Mouse (Mus musculus) midbrain, embryonic 10.5 days (tissue): ENCODE data around the gene Tspan9. TPM values are rescaled to one million over a fixed set of nuclear protein-coding genes. Genes with fewer than 3 reads are reported as not detected.

Experiments used
- DNase-seq: peaks from one replicate; pipeline ENCODE4 v3.0.0-alpha.2; 2017; ENCODE audit warnings: low spot score
- H3K27ac ChIP-seq: fragments of 300-500 bp; sonication (generic); replicated peaks from 2 replicates; pipeline ENCODE4 v1.5.1; 2016; ENCODE audit warnings: mild to moderate bottlenecking
- H3K27me3 ChIP-seq: fragments of 300-500 bp; sonication (generic); 2 replicates; pipeline ENCODE4 v1.6.1; 2016; ENCODE audit warnings: low read depth, mild to moderate bottlenecking; ENCODE audit not compliant: poor library complexity, severe bottlenecking
- H3K36me3 ChIP-seq: fragments of 300-500 bp; sonication (generic); 2 replicates; pipeline ENCODE4 v1.6.1; 2016; ENCODE audit warnings: mild to moderate bottlenecking, moderate library complexity
- H3K4me1 ChIP-seq: fragments of 300-500 bp; sonication (generic); 2 replicates; pipeline ENCODE4 v1.6.1; 2016
- H3K4me3 ChIP-seq: fragments of 300-500 bp; sonication (generic); 2 replicates; pipeline ENCODE4 v1.5.1; 2016; ENCODE audit warnings: mild to moderate bottlenecking, moderate library complexity
- H3K9me3 ChIP-seq: fragments of 300-500 bp; sonication (generic); replicated peaks from 2 replicates; pipeline ENCODE4 v1.6.1; 2016; ENCODE audit warnings: mild to moderate bottlenecking
- WGBS: fragments of 180-500 bp; shearing (Covaris S2); methylation state at CpG from one replicate; pipeline ENCODE4 v1.1.7; 2016; 5-methylcytosine and 5-hydroxymethylcytosine counted together
- polyA plus RNA-seq: library from polyadenylated mRNA; unstranded; fragments of >200 nt; fragmentation: Nextera tagmentation; extraction: Ambion mirVana; gene quantifications from 2 replicates; pipeline ENCODE4 v1.2.1, GENCODE M21; 2016

The Tspan9 gene
- polyA plus RNA-seq, 1 experiment from 2014 or later = 52.6 TPM

GRCm38 (mm10) chr6:128127312-128127711, 16.1 kb downstream of the Tspan9 start:
- Histone ChIP-seq H3K4me3 (no peak overlapping the region), H3K36me3 (no peaks in the 10 kb centered on the region), H3K27ac (peak overlapping the region; percentile 4; the same call in 1 of the 2 replicates), H3K4me1 (peaks cover 46% of the 10 kb centered on the region), H3K9me3 (no peaks in the 10 kb centered on the region), H3K27me3 (no peaks in the 10 kb centered on the region)
- DNase-seq = no peak
- 82% methylated on average over 3 of the region's 3 CpGs for WGBS

- no peak for DNase-seq
- Histone ChIP-seq H3K36me3 (no peaks in the 10 kb centered on the region), H3K27me3 (no peaks in the 10 kb centered on the region), H3K9me3 (no peaks in the 10 kb centered on the region), H3K4me3 (no peak overlapping the region), H3K27ac (peak overlapping the region; percentile 4; the same call in 1 of the 2 replicates), H3K4me1 (peaks cover 48% of the 10 kb centered on the region)
- WGBS = 68% methylated on average over 4 of the region's 4 CpGs
These were observed 16.5 kb downstream of the Tspan9 start for GRCm38 (mm10) chr6:128126876-128127275.

GRCm38 (mm10) chr6:128125464-128125863, 17.9 kb downstream of the Tspan9 start:
- no peaks in the 10 kb centered on the region for H3K27me3 ChIP-seq
- no peak for DNase-seq
- H3K27ac ChIP-seq = no peak overlapping the region
- no peaks in the 10 kb centered on the region for H3K9me3 ChIP-seq
- H3K4me3 ChIP-seq = no peak overlapping the region
- H3K36me3 ChIP-seq = no peaks in the 10 kb centered on the region
- peaks cover 44% of the 10 kb centered on the region for H3K4me1 ChIP-seq
- WGBS = 85% methylated on average over 3 of the region's 3 CpGs

GRCm38 (mm10) chr6:128124222-128124971, 19.0 kb downstream of the Tspan9 start:
- Histone ChIP-seq H3K4me1 (peaks cover 38% of the 10 kb centered on the region), H3K36me3 (no peaks in the 10 kb centered on the region), H3K4me3 (no peak overlapping the region), H3K9me3 (no peaks in the 10 kb centered on the region), H3K27me3 (no peaks in the 10 kb centered on the region), H3K27ac (peak overlapping the region; percentile 24; the same call in 1 of the 2 replicates)
- no peak for DNase-seq
- WGBS = 82% methylated on average over 10 of the region's 10 CpGs

- Histone ChIP-seq H3K4me1 (peaks cover 30% of the 10 kb centered on the region), H3K9me3 (no peaks in the 10 kb centered on the region), H3K4me3 (no peak overlapping the region), H3K36me3 (no peaks in the 10 kb centered on the region), H3K27ac (0 out of 2 replicates have a peak overlapping the region, but pooled peaks have one; percentile 23), H3K27me3 (no peaks in the 10 kb centered on the region)
- 73% methylated on average over 5 of the region's 5 CpGs for WGBS
- DNase-seq = no peak
These were observed 21.3 kb downstream of the Tspan9 start for GRCm38 (mm10) chr6:128122127-128122526.

- H3K27ac ChIP-seq = no peak overlapping the region
- no peaks in the 10 kb centered on the region for H3K27me3 ChIP-seq
- 92% methylated on average over 5 of the region's 5 CpGs for WGBS
These were observed 21.7 kb downstream of the Tspan9 start for GRCm38 (mm10) chr6:128121691-128122090.

GRCm38 (mm10) chr6:128120806-128121205, 22.6 kb downstream of the Tspan9 start:
- no peak for DNase-seq
- WGBS = 83% methylated on average over 12 of the region's 12 CpGs
- Histone ChIP-seq H3K4me3 (no peak overlapping the region), H3K27me3 (no peaks in the 10 kb centered on the region), H3K27ac (peak overlapping the region; percentile 49; the same call in 1 of the 2 replicates), H3K36me3 (no peaks in the 10 kb centered on the region), H3K9me3 (no peaks in the 10 kb centered on the region), H3K4me1 (peaks cover 32% of the 10 kb centered on the region)

More at GRCm38 (mm10) chr6:128121691-128122090, 21.7 kb downstream of the Tspan9 start:
- Histone ChIP-seq H3K4me3 (no peak overlapping the region), H3K4me1 (peaks cover 31% of the 10 kb centered on the region), H3K9me3 (no peaks in the 10 kb centered on the region), H3K36me3 (no peaks in the 10 kb centered on the region)
- DNase-seq = no peak

- Histone ChIP-seq H3K27ac (no peak overlapping the region), H3K4me1 (peaks cover 24% of the 10 kb centered on the region), H3K36me3 (no peaks in the 10 kb centered on the region), H3K9me3 (no peaks in the 10 kb centered on the region), H3K27me3 (no peaks in the 10 kb centered on the region), H3K4me3 (no peak overlapping the region)
- 91% methylated on average over 7 of the region's 7 CpGs for WGBS
- DNase-seq = no peak
These were observed 24.6 kb downstream of the Tspan9 start for GRCm38 (mm10) chr6:128118670-128119230.

GRCm38 (mm10) chr6:128116836-128117542, 26.4 kb downstream of the Tspan9 start:
- Histone ChIP-seq H3K9me3 (no peaks in the 10 kb centered on the region), H3K4me1 (peaks cover 39% of the 10 kb centered on the region), H3K4me3 (no peak overlapping the region), H3K36me3 (no peaks in the 10 kb centered on the region), H3K27ac (peak overlapping the region; percentile 69), H3K27me3 (no peaks in the 10 kb centered on the region)
- DNase-seq = peak; percentile 32
- WGBS = 71% methylated on average over 10 of the region's 10 CpGs

- H3K4me1 ChIP-seq = peaks cover 45% of the 10 kb centered on the region
These were observed 27.1 kb downstream of the Tspan9 start for GRCm38 (mm10) chr6:128116344-128116743.

GRCm38 (mm10) chr6:128115121-128115520, 28.3 kb downstream of the Tspan9 start:
- WGBS = 87% methylated on average over 6 of the region's 6 CpGs
- H3K4me1 ChIP-seq = peaks cover 36% of the 10 kb centered on the region
- DNase-seq = no peak

More at GRCm38 (mm10) chr6:128116344-128116743, 27.1 kb downstream of the Tspan9 start:
- H3K4me3 ChIP-seq = no peak overlapping the region
- no peaks in the 10 kb centered on the region for H3K36me3 ChIP-seq
- no peak for DNase-seq
- no peaks in the 10 kb centered on the region for H3K27me3 ChIP-seq
- H3K27ac ChIP-seq = peak overlapping the region; percentile 23; the same call in 1 of the 2 replicates
- H3K9me3 ChIP-seq = no peaks in the 10 kb centered on the region
- WGBS = 74% methylated on average over 2 of the region's 2 CpGs

GRCm38 (mm10) chr6:128112605-128113004, 30.8 kb downstream of the Tspan9 start:
- no peaks in the 10 kb centered on the region for H3K36me3 ChIP-seq

More at GRCm38 (mm10) chr6:128115121-128115520, 28.3 kb downstream of the Tspan9 start:
- H3K36me3 ChIP-seq = no peaks in the 10 kb centered on the region
- peak overlapping the region; percentile 9; the same call in 1 of the 2 replicates for H3K27ac ChIP-seq
- no peak overlapping the region for H3K4me3 ChIP-seq
- no peaks in the 10 kb centered on the region for H3K9me3 ChIP-seq
- H3K27me3 ChIP-seq = no peaks in the 10 kb centered on the region

More at GRCm38 (mm10) chr6:128112605-128113004, 30.8 kb downstream of the Tspan9 start:
- WGBS = 56% methylated on average over 2 of the region's 3 CpGs
- Histone ChIP-seq H3K27ac (peak overlapping the region; percentile 76), H3K27me3 (no peaks in the 10 kb centered on the region), H3K4me1 (peaks cover 41% of the 10 kb centered on the region), H3K4me3 (no peak overlapping the region), H3K9me3 (no peaks in the 10 kb centered on the region)
- DNase-seq = no peak
